Mouse (Mus musculus) intestine, postnatal 0 days (tissue): ENCODE measurements around the gene Ntn1. TPM values are rescaled to one million over a fixed set of nuclear protein-coding genes. Genes with fewer than 3 reads are reported as not detected.

ENCODE experiments used
- ATAC-seq: fragments of 200-750 bp; cut with Nextera tagmentation; 2 replicates; pipeline ENCODE4 v1.8.0; 2017; ENCODE audit warnings: mild to moderate bottlenecking, moderate TSS enrichment, moderate library complexity
- H3K27ac ChIP-seq: fragments of 300-500 bp; sonication (generic); 2 replicates; pipeline ENCODE4 v1.5.1; 2014; ENCODE audit warnings: mild to moderate bottlenecking, low read depth, low read length, moderate library complexity
- H3K27me3 ChIP-seq: fragments of 300-500 bp; sonication (generic); replicated peaks from 2 replicates; pipeline ENCODE4 v1.6.1; 2014; ENCODE audit warnings: low read length, mixed read lengths; ENCODE audit not compliant: control insufficient read depth, insufficient read depth
- H3K36me3 ChIP-seq: fragments of 300-500 bp; sonication (generic); 2 replicates; pipeline ENCODE4 v1.6.1; 2014; ENCODE audit warnings: mild to moderate bottlenecking, moderate library complexity; ENCODE audit not compliant: control insufficient read depth, insufficient read depth
- H3K4me1 ChIP-seq: fragments of 300-500 bp; sonication (generic); replicated peaks from 2 replicates; pipeline ENCODE4 v1.6.1; 2014; ENCODE audit warnings: antibody characterized with exemption, low read length, mixed read lengths; ENCODE audit not compliant: control insufficient read depth, insufficient read depth
- H3K4me2 ChIP-seq: fragments of 300-500 bp; sonication (generic); replicated peaks from 2 replicates; pipeline ENCODE4 v1.6.1; 2014; ENCODE audit warnings: low read depth, mild to moderate bottlenecking, moderate library complexity
- H3K4me3 ChIP-seq: fragments of 300-500 bp; sonication (generic); 2 replicates; pipeline ENCODE4 v1.5.1; 2014; ENCODE audit warnings: low read depth, low read length
- H3K9ac ChIP-seq: fragments of 300-500 bp; sonication (generic); 2 replicates; pipeline ENCODE4 v1.6.1; 2014; ENCODE audit warnings: mild to moderate bottlenecking, low read depth, low read length
- H3K9me3 ChIP-seq: fragments of 300-500 bp; sonication (generic); 2 replicates; pipeline ENCODE4 v1.6.1; 2016; ENCODE audit warnings: mixed run types; ENCODE audit not compliant: control insufficient read depth
- CTCF ChIP-seq: sonication (generic); IDR thresholded peaks from 2 replicates; pipeline ENCODE4 v1.5.1; 2016; ENCODE audit warnings: low read depth, mild to moderate bottlenecking, control low read depth, antibody characterized with exemption, moderate library complexity
- WGBS: fragments of 180-500 bp; shearing (Covaris S2); extraction: QIAGEN DNeasy Blood & Tissue Kit; methylation state at CpG from one replicate; pipeline ENCODE4 v1.1.7; 2014; 5-methylcytosine and 5-hydroxymethylcytosine counted together
- polyA plus RNA-seq: library from polyadenylated mRNA; unstranded; fragments of >200 nt; fragmentation: Nextera tagmentation; extraction: Ambion mirVana; gene quantifications from 2 replicates; pipeline ENCODE4 v1.2.1, GENCODE M21; 2015

The Ntn1 gene
- polyA plus RNA-seq, 1 experiment from 2014 or later: 8.8 TPM

DNA sequence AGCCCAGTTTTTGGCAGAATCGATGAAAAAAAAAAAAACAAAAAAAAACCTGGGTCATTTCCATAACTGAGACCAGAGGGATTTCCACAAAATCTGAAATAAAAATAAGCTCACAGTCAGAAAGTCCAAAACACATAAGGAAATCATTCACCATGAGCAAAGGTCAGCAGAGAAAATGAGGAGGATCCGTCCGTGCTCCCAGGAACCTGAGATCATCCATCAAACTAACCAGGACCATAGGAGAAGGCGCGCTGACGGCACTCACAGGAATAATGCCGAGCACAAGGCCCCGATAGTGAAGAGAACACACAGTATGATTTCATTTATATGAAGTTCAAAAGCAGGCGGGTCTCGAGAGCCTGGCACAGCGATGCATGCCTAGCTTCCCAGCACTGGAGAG, 29.0 kb downstream of the Ntn1 start:
- H3K27ac ChIP-seq: no peak overlapping the region
- H3K4me3 ChIP-seq: no peak overlapping the region
- no peak for TF ChIP-seq CTCF
- no peaks in the 10 kb centered on the region for H3K4me1 ChIP-seq
- H3K4me2 ChIP-seq: no peak overlapping the region
- H3K36me3 ChIP-seq: no peaks in the 10 kb centered on the region
- WGBS: 80% methylated on average over 11 of the region's 11 CpGs
- no peak for ATAC-seq
- H3K9me3 ChIP-seq: no peaks in the 10 kb centered on the region
- no peaks in the 10 kb centered on the region for H3K27me3 ChIP-seq
- H3K9ac ChIP-seq: no peak overlapping the region

- TF ChIP-seq CTCF: no peak
- no peak overlapping the region for H3K9ac ChIP-seq
- no peak overlapping the region for H3K4me3 ChIP-seq
- no peak for ATAC-seq
- WGBS: 79% methylated on average over 8 of the region's 8 CpGs
- H3K4me1 ChIP-seq: no peaks in the 10 kb centered on the region
- H3K4me2 ChIP-seq: no peak overlapping the region
- H3K36me3 ChIP-seq: no peaks in the 10 kb centered on the region
- no peak overlapping the region for H3K27ac ChIP-seq
- no peaks in the 10 kb centered on the region for H3K9me3 ChIP-seq
- no peaks in the 10 kb centered on the region for H3K27me3 ChIP-seq
Observed at GRCm38 (mm10) chr11:68356901-68357300, 43.7 kb downstream of the Ntn1 start.

DNA sequence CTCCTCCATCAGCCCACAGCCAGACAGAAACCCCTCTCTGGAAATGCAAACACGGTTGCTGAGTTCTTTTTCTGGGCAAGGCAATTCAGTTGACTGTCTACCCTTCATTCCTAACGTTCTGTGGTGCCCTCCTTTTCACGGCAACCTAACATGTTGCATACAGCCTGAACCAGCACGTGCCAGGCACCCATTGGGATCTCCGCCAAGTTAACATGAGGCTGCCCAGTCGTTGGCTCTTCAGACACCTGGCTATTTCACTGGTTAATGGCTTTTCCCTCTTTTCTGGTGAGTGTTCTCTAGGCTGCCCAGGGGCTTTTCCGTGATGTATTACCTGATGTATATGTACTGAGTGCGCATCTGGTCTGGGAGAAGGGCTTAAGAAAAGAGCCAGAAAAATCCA, 45.1 kb downstream of the Ntn1 start:
- no peaks in the 10 kb centered on the region for H3K36me3 ChIP-seq
- no peak for TF ChIP-seq CTCF
- 72% methylated on average over 8 of the region's 8 CpGs for WGBS

GRCm38 (mm10) chr11:68354848-68355247, 45.8 kb downstream of the Ntn1 start:
- Histone ChIP-seq H3K4me2 (no peak overlapping the region), H3K4me3 (no peak overlapping the region), H3K27me3 (no peaks in the 10 kb centered on the region), H3K9me3 (no peaks in the 10 kb centered on the region), H3K9ac (no peak overlapping the region), H3K27ac (no peak overlapping the region), H3K36me3 (no peaks in the 10 kb centered on the region), H3K4me1 (no peaks in the 10 kb centered on the region)
- WGBS: 86% methylated on average over 3 of the region's 3 CpGs
- no peak for TF ChIP-seq CTCF
- ATAC-seq: no peak

More for the DNA sequence above, 45.1 kb downstream of the Ntn1 start:
- Histone ChIP-seq H3K27me3 (no peaks in the 10 kb centered on the region), H3K9ac (no peak overlapping the region), H3K4me3 (no peak overlapping the region), H3K9me3 (no peaks in the 10 kb centered on the region), H3K4me1 (no peaks in the 10 kb centered on the region), H3K27ac (no peak overlapping the region), H3K4me2 (no peak overlapping the region)
- ATAC-seq: no peak

GRCm38 (mm10) chr11:68352236-68352635, 48.4 kb downstream of the Ntn1 start:
- H3K27ac ChIP-seq: no peak overlapping the region
- no peak for TF ChIP-seq CTCF
- H3K9ac ChIP-seq: no peak overlapping the region
- H3K4me3 ChIP-seq: no peak overlapping the region
- WGBS: 59% methylated on average over 6 of the region's 6 CpGs
- H3K9me3 ChIP-seq: no peaks in the 10 kb centered on the region
- H3K36me3 ChIP-seq: no peaks in the 10 kb centered on the region
- no peaks in the 10 kb centered on the region for H3K27me3 ChIP-seq
- no peak overlapping the region for H3K4me2 ChIP-seq
- no peak for ATAC-seq
- no peaks in the 10 kb centered on the region for H3K4me1 ChIP-seq

DNA sequence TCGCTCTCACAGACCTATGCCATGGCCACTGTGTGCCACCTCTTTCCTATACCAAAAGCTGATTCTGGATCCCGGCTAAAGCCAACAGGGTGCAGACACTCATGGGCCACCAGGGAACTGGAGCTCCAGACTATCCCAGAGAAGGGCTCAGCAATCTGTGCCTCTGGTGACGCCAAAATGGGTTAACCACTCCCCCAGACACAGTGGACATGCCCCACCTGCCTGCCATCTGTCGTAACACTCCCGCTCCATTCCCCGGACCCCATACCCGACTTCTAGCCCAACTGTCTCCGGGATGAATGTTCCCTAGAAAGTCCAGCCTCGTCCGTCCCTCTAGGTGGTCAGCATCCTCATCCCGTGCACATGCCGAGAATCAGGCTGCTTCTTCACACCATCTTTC, 51.8 kb downstream of the Ntn1 start:
- no peak for TF ChIP-seq CTCF
- H3K9ac ChIP-seq: no peak overlapping the region
- ATAC-seq: no peak

GRCm38 (mm10) chr11:68348083-68348482, 52.5 kb downstream of the Ntn1 start:
- no peak overlapping the region for H3K4me3 ChIP-seq
- no peak for TF ChIP-seq CTCF
- H3K27ac ChIP-seq: no peak overlapping the region
- WGBS: 56% methylated on average over 6 of the region's 6 CpGs
- H3K9me3 ChIP-seq: no peaks in the 10 kb centered on the region
- H3K4me2 ChIP-seq: no peak overlapping the region
- H3K9ac ChIP-seq: no peak overlapping the region
- ATAC-seq: no peak
- no peaks in the 10 kb centered on the region for H3K27me3 ChIP-seq
- H3K4me1 ChIP-seq: no peaks in the 10 kb centered on the region
- no peaks in the 10 kb centered on the region for H3K36me3 ChIP-seq

More for the DNA sequence above, 51.8 kb downstream of the Ntn1 start:
- Histone ChIP-seq H3K27ac (no peak overlapping the region), H3K36me3 (no peaks in the 10 kb centered on the region), H3K4me3 (no peak overlapping the region), H3K4me2 (no peak overlapping the region), H3K4me1 (no peaks in the 10 kb centered on the region), H3K9me3 (no peaks in the 10 kb centered on the region), H3K27me3 (no peaks in the 10 kb centered on the region)
- 89% methylated on average over 12 of the region's 12 CpGs for WGBS
